Mouse (Mus musculus): Measurements from ENCODE around the gene Xrcc5.

DNA sequence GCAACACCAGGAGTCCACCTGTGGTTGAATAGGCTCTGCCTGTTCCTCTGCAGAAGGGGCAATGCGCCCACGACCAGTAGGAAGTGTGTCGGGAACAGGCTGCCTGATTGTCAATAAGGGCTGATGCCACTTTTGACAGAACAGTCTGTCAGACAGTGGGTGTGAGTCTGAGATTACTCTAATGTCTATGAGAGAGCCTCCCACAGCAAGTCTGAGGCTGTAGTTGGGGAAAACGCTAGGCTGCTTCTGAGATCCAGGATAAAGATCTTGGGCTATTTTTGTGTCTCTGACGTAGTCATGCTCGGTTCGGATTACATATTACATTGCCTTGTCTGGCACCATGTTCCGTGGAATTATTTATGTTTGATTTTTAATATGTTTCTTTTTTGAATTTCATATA lies 11.5 kb upstream of the Xrcc5 start:
- TF ChIP-seq CTCF (IDR thresholded peaks at IDR 0.05; ENCODE audit: borderline replicate concordance, extremely low read depth, insufficient read depth, insufficient read length) (no peak), POLR2A (IDR thresholded peaks at IDR 0.05; ENCODE audit: borderline replicate concordance, extremely low read depth, insufficient read depth, insufficient read length, poor library complexity, severe bottlenecking) (no peak)

Measured in brain, embryonic 14.5 days (tissue).